13 mouse cellular contexts compared by ENCODE assay signal in genomic region chr3:50388786-50389185, GRCm38 (mm10).
"Had no signal": no experiment of that assay in that cellular context is flagged by ENCODE, and none has a peak within 500 bp of the region (broad histone marks: within the 10 kb centered on the region; RNA-seq: fewer than 3 reads in every experiment).

No protein-coding gene starts in this region.

- DNase-seq: kidney, adult 18-20 months; kidney, postnatal 25 days; left cerebral cortex, postnatal 4 days; lung, adult 2 months; lung, postnatal 36 days; right cerebral cortex, postnatal 4 days; spleen, adult 18-20 months; thymus, postnatal 36 days had no signal

- ATAC-seq: lung, postnatal 0 days; midbrain, embryonic 13.5 days had no signal

- H3K4me1 ChIP-seq: liver, embryonic 15.5 days; neural tube, embryonic 15.5 days had no signal

- H3K27ac ChIP-seq: liver, embryonic 15.5 days; midbrain, embryonic 13.5 days; neural tube, embryonic 15.5 days had no signal

- H3K9me3 ChIP-seq: liver, embryonic 15.5 days had no signal

- H3K36me3 ChIP-seq: liver, embryonic 15.5 days; midbrain, embryonic 13.5 days; neural tube, embryonic 15.5 days had no signal

- H3K4me2 ChIP-seq: liver, embryonic 11.5 days; liver, embryonic 15.5 days; midbrain, embryonic 13.5 days; neural tube, embryonic 15.5 days had no signal

- H3K9ac ChIP-seq: liver, embryonic 15.5 days; midbrain, embryonic 13.5 days; neural tube, embryonic 15.5 days had no signal

- H3K27me3 ChIP-seq: liver, embryonic 15.5 days; midbrain, embryonic 13.5 days; neural tube, embryonic 15.5 days had no signal

- H3K4me3 ChIP-seq: liver, embryonic 15.5 days; midbrain, embryonic 13.5 days; neural tube, embryonic 15.5 days had no signal
